Mouse (Mus musculus): ENCODE measurements at regions not wholly inside any gene's neighbourhood (a gene's known extent, or its start where the extent isn't known, plus 50 kb on each side); places are given as distances from the start of the nearest gene placed in this dataset.

DNA sequence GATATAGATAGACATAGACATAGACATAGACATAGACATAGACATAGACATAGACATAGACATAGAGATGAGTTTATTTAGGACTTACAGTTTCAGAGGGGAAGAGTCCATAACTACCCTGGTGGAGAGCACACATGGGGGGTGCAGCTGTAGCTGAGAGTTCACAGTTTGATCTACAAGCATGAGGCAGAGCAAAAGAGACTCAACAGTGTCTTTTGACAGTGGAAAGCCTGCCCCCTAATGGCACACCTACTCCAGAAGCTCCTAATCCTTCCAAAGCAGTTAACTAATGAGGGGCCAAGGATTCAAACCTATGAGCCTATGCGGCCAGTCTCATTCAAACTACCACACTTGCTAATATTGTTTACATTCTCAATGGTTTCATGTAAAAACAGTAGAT lies 487.2 kb upstream of the Pkn2 start:
- TF ChIP-seq CTCF (conservative IDR thresholded peaks at IDR 0.05): no peak
- DNase-seq (ENCODE audit: low spot score in 2 of 2): no peak
- Histone ChIP-seq H3K27ac (no peak overlapping the region), H3K4me3 (no peak overlapping the region)

DNA sequence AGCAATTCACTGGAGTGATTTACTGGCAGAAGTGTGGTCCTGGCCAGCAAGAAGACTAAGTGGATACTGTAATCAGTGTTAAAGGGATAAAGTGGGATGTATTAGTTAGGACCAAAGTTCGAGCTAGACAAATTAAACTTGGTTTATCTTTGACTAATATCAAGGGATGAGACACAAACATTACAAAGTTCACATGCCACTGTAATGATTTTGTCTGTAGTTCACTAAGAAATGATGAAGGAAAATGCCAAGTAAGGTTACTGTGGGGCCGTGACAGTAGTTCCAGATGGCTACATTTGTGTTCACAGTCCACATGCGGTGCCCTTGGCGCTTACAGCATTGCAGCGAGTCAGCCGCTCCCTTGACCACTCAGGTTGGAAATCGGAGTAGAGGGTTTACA lies 458.2 kb upstream of the Pkn2 start:
- no peak for TF ChIP-seq CTCF (conservative IDR thresholded peaks at IDR 0.05)
- Histone ChIP-seq H3K27ac (no peak overlapping the region), H3K4me3 (no peak overlapping the region)
- no peak for DNase-seq (ENCODE audit: low spot score in 2 of 2)

DNA sequence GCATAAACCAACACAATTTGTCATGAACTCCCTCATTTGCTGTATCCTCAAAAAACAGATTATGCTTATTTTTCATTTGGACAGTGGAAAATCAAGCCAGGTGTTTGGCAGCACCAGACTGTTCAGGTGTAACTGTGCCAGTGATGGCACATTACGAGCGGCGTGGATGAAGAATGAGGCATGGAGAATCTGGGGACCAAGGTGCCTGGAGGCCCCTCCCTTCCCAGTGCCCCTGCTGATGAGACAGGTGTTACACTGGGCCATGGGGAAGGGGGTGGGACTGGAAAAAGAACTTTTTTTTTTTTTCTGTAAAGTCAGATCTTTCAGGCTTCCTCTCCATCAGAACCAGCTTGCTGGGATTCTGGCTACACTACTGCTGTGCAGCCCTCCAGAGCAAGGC lies 451.5 kb upstream of the Pkn2 start:
- Histone ChIP-seq H3K4me3 (no peak overlapping the region), H3K27ac (no peak overlapping the region)
- no peak for TF ChIP-seq CTCF (conservative IDR thresholded peaks at IDR 0.05)
- no peak for DNase-seq (ENCODE audit: low spot score in 2 of 2)

DNA sequence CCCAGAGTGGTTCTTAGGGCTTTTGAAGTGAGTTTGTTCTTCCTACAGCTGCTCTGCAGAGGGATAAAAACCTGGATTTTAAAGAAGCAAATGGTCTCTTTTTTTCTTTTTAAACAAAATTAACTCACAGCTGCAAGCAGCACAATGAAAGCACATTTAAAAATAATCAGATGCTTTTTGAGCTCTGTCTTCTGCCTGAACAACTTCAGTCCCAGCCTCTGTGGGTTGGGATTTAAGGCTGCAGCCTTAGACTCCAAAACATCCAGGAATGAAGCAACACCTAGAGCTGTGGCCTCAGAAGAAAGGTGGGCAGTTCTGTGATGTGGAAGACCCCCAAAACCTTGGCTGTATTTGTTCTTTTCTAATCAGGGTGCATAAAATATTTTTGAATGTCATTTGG lies 446.7 kb upstream of the Pkn2 start:
- Histone ChIP-seq H3K4me3 (no peak overlapping the region), H3K27ac (peak overlapping the region; percentile 11; the same call in 1 of the 2 replicates)
- no peak for DNase-seq (ENCODE audit: low spot score in 2 of 2)
- TF ChIP-seq CTCF (conservative IDR thresholded peaks at IDR 0.05): no peak

DNA sequence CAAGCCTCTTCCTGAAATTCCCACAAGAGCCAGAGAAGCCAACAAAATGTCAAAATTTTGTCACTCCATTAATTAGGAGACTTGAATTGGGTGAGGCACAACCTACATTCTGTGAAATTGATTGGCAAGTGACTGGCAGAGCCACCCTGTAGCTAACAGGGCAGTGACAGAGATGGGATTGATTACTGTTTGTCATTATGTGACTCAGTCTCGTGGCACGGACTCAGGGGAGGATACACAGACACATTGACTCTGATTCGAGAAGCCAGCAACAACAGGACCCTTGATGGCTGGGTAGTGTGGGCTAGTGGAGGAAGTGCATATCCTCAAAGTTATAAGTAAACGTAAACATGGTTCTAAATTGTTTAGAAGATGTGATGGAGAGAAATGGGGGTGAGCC lies 445.8 kb upstream of the Pkn2 start:
- Histone ChIP-seq H3K4me3 (no peak overlapping the region), H3K27ac (no peak overlapping the region)
- no peak for TF ChIP-seq CTCF (conservative IDR thresholded peaks at IDR 0.05)

DNA sequence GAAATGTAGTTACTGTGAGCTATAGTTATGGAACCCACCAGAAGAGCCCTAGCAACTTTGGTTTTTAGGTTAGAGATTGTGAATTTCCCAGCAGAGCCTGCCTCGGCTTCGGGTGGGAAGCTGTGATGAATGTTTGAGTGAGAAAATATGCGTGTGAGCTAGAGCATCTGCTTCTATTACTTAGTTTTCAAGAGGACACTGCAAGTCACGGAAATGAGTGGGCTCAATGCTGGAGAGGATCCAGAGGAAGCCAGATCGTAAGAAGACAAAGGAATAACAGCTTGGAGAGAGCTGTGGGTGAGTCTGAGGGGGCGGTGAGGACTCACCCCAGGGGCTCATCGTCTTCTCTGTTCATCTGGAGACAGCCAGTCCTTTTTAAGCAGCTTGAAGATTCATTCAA lies 434.7 kb upstream of the Pkn2 start:
- no peak overlapping the region for H3K4me3 ChIP-seq
- DNase-seq (ENCODE audit: low spot score in 2 of 2): peak; percentile 63 to 88
- no peak for TF ChIP-seq CTCF (conservative IDR thresholded peaks at IDR 0.05)

More for the DNA sequence above, 445.8 kb upstream of the Pkn2 start:
- DNase-seq (ENCODE audit: low spot score in 2 of 2): no peak

DNA sequence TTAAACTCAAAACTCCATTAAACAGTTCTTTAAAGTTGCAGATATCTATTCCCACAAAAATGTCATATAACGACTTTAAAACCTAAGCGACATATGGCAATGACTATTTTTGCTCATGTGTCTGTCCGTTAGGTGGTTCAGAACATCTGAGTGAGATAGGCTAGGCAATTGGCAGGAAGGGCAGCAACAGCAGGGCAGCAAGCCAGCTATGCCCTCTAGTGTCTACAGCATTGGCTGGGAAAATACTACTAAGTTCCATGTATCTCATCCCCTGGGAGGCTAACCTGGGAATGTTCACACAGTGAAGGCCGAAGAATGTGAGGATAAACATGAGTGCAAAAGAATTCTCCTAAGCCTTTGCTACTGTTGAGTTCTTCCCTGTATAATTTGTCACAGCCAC lies 410.0 kb upstream of the Pkn2 start:
- H3K4me3 ChIP-seq: no peak overlapping the region
- peak; percentile 60 for TF ChIP-seq CTCF (conservative IDR thresholded peaks at IDR 0.05)
- peak overlapping the region; percentile 79 for H3K27ac ChIP-seq
- peak; percentile 8 to 56 for DNase-seq (ENCODE audit: low spot score in 2 of 2)

More for the DNA sequence above, 434.7 kb upstream of the Pkn2 start:
- peak overlapping the region; percentile 75 for H3K27ac ChIP-seq

DNA sequence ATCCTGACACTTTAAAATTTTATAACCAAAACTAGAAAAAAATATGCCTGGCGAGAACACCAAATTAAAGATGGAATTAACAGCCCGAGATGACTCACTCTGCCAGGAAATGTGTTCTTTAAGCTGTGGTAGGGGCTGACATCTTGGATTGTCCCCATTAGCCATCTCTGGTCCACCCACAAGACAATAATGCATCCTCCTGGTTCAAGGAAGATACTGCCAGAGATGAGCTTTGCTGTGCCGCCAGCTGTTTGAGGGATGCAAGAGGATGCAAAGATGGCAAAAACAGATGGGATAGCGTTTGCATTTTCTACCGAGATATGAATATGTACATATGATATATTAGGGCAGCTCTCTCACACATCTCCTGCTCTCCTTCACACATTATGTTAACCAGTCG lies 382.3 kb upstream of the Pkn2 start:
- TF ChIP-seq CTCF (conservative IDR thresholded peaks at IDR 0.05): no peak
- H3K27ac ChIP-seq: no peak overlapping the region
- DNase-seq (ENCODE audit: low spot score in 2 of 2): peak in 1 of 2 experiments; percentile 55

DNA sequence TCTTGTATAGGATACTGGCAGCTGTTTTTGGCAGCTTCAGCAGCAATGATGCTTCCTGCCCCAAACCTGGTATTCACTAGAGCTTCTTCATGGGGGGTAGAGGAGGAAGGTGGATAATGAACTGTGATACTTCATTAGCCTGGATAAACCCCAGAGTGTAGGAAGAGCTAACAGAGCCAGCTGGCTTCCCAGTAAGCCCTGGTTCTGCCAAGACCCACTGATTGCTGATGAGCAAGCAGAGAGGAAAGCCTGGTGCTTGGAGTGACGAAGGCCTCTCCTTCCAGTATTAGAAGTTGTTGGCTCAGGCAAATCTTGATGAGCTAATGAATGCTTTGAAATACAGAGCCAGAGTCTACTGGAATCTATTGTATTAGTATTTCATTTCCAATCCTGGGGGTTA lies 370.8 kb upstream of the Pkn2 start:
- no peak for TF ChIP-seq CTCF (conservative IDR thresholded peaks at IDR 0.05)
- Histone ChIP-seq H3K27ac (no peak overlapping the region), H3K4me3 (no peak overlapping the region)
- DNase-seq (ENCODE audit: low spot score in 2 of 2): peak in 1 of 2 experiments; percentile 11

More for the DNA sequence above, 382.3 kb upstream of the Pkn2 start:
- no peak overlapping the region for H3K4me3 ChIP-seq

DNA sequence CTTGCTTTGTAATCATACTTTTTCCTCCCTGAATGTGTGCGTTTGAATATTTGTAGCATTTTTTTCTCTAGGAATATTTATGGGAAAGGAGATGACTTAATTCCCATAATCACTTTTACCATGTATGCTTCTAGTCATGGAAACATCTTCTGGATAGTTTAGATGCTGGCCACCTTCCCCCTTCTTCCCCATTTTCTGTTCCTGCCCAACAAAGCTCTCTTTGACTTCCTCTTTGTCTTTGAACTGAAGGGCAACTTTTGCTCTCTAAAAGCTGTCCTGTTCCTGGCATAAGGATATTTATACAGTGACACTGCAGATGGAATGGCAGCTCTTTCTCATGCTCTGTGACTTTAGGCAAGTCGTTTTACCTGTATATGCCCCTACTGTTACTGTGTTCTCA lies 370.2 kb upstream of the Pkn2 start:
- TF ChIP-seq CTCF (conservative IDR thresholded peaks at IDR 0.05): no peak
- no peak overlapping the region for H3K27ac ChIP-seq
- no peak for DNase-seq (ENCODE audit: low spot score in 2 of 2)
- no peak overlapping the region for H3K4me3 ChIP-seq

DNA sequence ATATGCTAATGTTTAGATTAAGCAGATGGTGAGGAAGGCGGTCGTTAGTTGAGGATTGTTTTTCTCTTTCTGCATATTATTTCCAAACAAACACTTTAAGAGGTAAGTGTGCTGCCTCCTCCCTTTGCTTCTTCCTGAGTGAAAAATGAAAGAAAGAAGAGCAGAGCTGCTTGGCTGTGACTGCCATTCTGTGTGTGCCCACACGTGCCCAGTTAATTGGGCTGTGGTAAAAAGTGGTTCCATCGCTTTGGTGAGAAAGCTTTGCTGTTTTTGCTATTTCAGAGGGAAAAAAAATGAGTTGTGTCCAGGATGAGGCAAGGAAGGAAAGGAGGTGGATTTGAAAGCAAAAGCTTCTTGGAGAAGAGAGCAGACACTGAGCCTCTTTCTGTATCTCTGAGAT lies 360.9 kb upstream of the Pkn2 start:
- TF ChIP-seq CTCF (conservative IDR thresholded peaks at IDR 0.05): 0 out of 2 replicates have a peak, but pooled peaks have one; percentile 5
- Histone ChIP-seq H3K27ac (peak overlapping the region; percentile 43), H3K4me3 (peak overlapping the region; percentile 36)
- DNase-seq (ENCODE audit: low spot score in 2 of 2): no peak

DNA sequence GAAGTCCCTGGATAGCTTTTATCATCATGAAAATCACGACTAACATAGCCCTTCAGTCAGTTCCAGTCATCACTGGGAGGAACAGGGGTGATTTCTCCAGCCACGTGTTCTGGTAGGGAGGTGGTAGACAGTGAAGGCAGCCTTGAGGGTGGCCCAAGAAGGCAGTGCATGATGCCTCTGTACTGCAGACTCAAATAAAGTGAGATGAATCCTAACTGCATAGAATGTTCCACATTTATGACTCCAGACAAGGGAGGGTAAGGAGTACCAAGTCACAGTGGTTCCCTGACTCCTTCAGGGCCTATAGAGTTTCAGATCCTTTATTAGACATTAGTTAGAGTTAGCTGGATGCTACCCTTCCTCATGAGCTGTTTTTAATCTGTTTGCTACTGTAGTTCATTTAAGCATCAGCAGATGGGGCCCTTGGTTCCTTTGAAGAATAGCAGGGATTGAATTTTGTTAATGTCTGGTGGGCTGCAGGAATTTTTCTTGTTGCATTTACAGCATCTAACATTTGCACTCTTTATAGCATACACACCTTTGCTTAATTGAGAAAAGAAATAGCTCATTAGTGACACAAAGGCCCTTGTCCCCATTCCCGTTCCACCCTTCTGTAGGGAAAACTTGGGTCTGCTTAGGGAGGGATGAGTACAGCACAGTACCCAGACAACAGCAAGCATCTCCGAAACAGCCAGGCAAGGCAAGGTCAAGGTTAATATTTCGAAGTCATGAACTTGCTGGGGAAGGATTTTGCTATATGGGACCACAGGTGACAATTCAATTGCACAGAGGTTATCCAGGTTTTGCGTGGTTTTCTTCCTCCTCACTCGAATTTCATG lies 359.0 kb upstream of the Pkn2 start:
- H3K27ac ChIP-seq: no peak overlapping the region
- TF ChIP-seq CTCF (conservative IDR thresholded peaks at IDR 0.05): peak; percentile 83
- H3K4me3 ChIP-seq: no peak overlapping the region
- DNase-seq (ENCODE audit: low spot score in 2 of 2): peak; percentile 46 to 54

DNA sequence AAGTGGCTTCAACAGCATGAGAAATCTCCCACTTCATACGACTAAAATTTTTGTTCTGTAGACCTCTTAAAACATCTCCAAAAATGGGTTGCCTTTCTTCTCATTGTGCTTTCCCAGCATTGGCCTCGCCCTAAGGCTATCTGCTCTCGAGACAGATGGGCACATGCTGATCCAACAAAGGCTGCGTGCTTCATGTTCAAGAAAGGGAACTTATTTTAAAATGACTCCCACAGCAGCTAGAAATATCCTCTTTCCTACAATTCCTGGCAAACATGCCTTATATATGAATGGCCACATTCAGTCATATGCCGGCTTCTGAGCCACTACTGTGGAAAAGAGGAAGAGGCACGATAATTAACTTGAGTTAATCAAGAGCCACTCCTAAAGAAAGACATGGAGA lies 356.7 kb upstream of the Pkn2 start:
- no peak overlapping the region for H3K4me3 ChIP-seq
- TF ChIP-seq CTCF (conservative IDR thresholded peaks at IDR 0.05): no peak
- no peak for DNase-seq (ENCODE audit: low spot score in 2 of 2)
- H3K27ac ChIP-seq: no peak overlapping the region
